Mouse (Mus musculus) liver, embryonic 14.5 days (tissue): ENCODE data around the gene Gale. TPM values are rescaled to one million over a fixed set of nuclear protein-coding genes. Genes with fewer than 3 reads are reported as not detected.
A peak's percentile ranks its signal among the peaks of the same experiment; 100 is the strongest.
"Not testable (repeated sequence)": the region's sequence is repeated elsewhere in the genome, so short reads cannot be mapped to it uniquely, and the experiment has no call there.

Source experiments
- ATAC-seq: fragments of 200-750 bp; cut with Nextera tagmentation; 2 replicates; pipeline ENCODE4 v1.8.0; 2017; ENCODE audit warnings: moderate number of reproducible peaks, mild to moderate bottlenecking, moderate library complexity; ENCODE audit not compliant: insufficient read depth
- DNase-seq, 3 experiments: peaks; one replicate each; pipeline ENCODE4 v3.0.0-alpha.2; 2012 to 2013; ENCODE audit warnings: low read depth in 3 of 3, low spot score in 3 of 3
- H3K27ac ChIP-seq: fragments of 300-500 bp; sonication (generic); 2 replicates; pipeline ENCODE4 v1.5.1; 2014; ENCODE audit warnings: moderate library complexity, mild to moderate bottlenecking, control low read depth, inconsistent platforms
- H3K27me3 ChIP-seq: fragments of 300-500 bp; sonication (generic); 2 replicates; pipeline ENCODE4 v1.6.1; 2014; ENCODE audit warnings: mild to moderate bottlenecking, low read length, moderate library complexity; ENCODE audit not compliant: control insufficient read depth, insufficient read depth
- H3K36me3 ChIP-seq: fragments of 300-500 bp; sonication (generic); replicated peaks from 2 replicates; pipeline ENCODE4 v1.6.1; 2014; ENCODE audit warnings: low read depth; ENCODE audit not compliant: control insufficient read depth, insufficient read depth
- H3K4me1 ChIP-seq, 2 experiments: fragments of 200-500 bp in 1 of 2; fragments of 300-500 bp in 1 of 2; sonication (generic) in 1 of 2; replicated peaks; 2 replicates each; pipeline ENCODE4 v1.6.1; 2012 to 2014; ENCODE audit warnings: antibody characterized with exemption in 1 of 2, inconsistent platforms in 1 of 2, low read length in 1 of 2; ENCODE audit not compliant: control insufficient read depth in 2 of 2, insufficient read depth in 2 of 2
- H3K4me2 ChIP-seq: fragments of 300-500 bp; sonication (generic); 2 replicates; pipeline ENCODE4 v1.6.1; 2014; ENCODE audit warnings: low read depth, mild to moderate bottlenecking, control low read depth, moderate library complexity
- H3K4me3 ChIP-seq, 2 experiments: fragments of 200-500 bp in 1 of 2; fragments of 300-500 bp in 1 of 2; sonication (generic) in 1 of 2; 2 replicates each; pipeline ENCODE4 v1.5.1; 2012 to 2014; ENCODE audit warnings: low read depth in 2 of 2, low read length in 2 of 2, mild to moderate bottlenecking in 2 of 2, control low read depth in 1 of 2, inconsistent platforms in 1 of 2, moderate library complexity in 1 of 2; ENCODE audit not compliant: insufficient read depth in 1 of 2
- H3K9ac ChIP-seq: fragments of 300-500 bp; sonication (generic); replicated peaks from 2 replicates; pipeline ENCODE4 v1.6.1; 2014; ENCODE audit warnings: mild to moderate bottlenecking, control low read depth, moderate library complexity
- H3K9me3 ChIP-seq: fragments of 300-500 bp; sonication (generic); 2 replicates; pipeline ENCODE4 v1.6.1; 2016; ENCODE audit warnings: low read length, mixed read lengths; ENCODE audit not compliant: control insufficient read depth
- CTCF ChIP-seq: IDR thresholded peaks from 2 replicates; pipeline ENCODE4 v1.5.1; 2016; ENCODE audit warnings: antibody characterized with exemption, low read depth, control low read depth
- EP300 ChIP-seq: IDR thresholded peaks from 2 replicates; pipeline ENCODE4 v1.6.1; 2016; ENCODE audit warnings: antibody characterized with exemption, low read depth
- WGBS: fragments of 180-500 bp; shearing (Covaris S2); extraction: QIAGEN DNeasy Blood & Tissue Kit; methylation state at CpG from one replicate; pipeline ENCODE4 v1.1.7; 2014; ENCODE audit not compliant: insufficient replicate concordance; 5-methylcytosine and 5-hydroxymethylcytosine counted together
- polyA plus RNA-seq, 2 experiments: library from polyadenylated mRNA; depleted of rRNA in 1 of 2; stranded (reverse) in 1 of 2; unstranded in 1 of 2; fragments of >200 nt; fragmentation: Nextera tagmentation in 1 of 2; extraction: Ambion mirVana in 1 of 2; gene quantifications; 2 replicates each; pipeline versions ENCODE4 v1.2.1 to v1.2.3; 2012 to 2014

The Gale gene
- polyA plus RNA-seq, 2 experiments = 22.8 to 38.0 TPM

DNA sequence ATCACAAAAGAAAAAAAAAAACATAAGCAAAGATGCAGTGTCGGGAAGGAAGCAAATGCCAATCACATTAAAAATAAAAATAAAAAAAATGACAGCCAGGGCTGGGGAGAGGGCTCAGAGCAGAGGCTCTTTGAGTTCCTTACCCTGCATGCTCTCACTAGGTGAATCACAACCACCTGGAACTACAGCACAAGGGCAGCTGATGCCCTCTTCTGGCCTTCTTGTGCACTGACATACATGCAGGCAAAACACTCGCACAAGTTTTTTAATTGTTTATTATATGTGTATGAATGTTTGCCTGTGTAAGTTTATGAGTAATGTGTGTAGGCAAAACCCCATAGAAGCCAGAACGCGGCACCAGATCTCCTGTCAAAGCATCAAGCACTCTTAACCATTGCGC lies 31.7 kb upstream of the Gale start:
- Histone ChIP-seq H3K27ac (no peak overlapping the region), H3K4me1 (peaks cover 11 to 26% of the 10 kb centered on the region in 2 experiments; a peak in 3 of 4 replicates), H3K27me3 (no peaks in the 10 kb centered on the region), H3K36me3 (peaks cover 6% of the 10 kb centered on the region), H3K4me3 (no peak overlapping the region), H3K4me2 (no peak overlapping the region), H3K9me3 (no peaks in the 10 kb centered on the region), H3K9ac (no peak overlapping the region)
- TF ChIP-seq EP300 (no peak), CTCF (peak; percentile 78)
- 63% methylated on average over 5 of the region's 5 CpGs for WGBS
- ATAC-seq (no peak), DNase-seq (no peak)

DNA sequence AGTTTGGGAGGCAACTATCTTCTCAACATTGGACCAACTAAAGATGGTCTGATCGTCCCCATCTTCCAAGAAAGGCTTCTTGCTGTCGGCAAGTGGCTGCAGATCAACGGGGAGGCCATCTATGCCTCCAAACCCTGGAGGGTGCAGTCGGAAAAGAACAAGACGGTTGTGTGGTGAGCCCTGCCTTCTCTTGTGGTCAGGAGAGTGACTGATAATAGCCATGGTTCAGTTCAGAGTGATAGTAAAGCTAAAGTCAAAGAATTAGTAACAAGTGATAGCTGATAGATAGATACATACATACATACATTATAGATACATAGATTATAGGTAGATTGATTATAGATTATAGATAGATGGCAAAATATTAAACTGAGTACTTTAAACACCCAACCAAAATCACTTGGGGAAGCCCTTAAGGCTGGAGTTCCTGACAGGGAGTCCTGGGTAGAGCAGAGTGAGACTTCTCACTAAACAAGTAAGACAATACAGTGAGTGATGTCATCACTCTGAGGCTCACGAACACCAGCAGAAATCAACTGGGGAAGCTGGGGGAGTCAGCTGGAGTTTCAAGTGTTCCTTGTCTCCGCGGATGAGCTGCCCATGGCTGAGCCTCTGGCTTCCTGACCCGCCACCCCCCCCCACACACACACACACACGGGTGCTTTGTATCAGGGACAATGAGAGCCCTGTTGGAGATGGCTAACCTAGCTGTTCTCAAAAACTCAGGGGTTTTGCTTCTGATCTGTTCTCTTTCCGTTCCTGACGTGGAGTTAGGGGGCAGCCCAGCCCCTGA lies 28.6 kb upstream of the Gale start:
- ATAC-seq (peak; percentile 62; the same call in 1 of the 2 replicates), DNase-seq (no peak)
- Histone ChIP-seq H3K27ac (peak overlapping the region; percentile 41), H3K36me3 (peaks cover 8% of the 10 kb centered on the region), H3K4me3 (no peak overlapping the region), H3K4me2 (peak overlapping the region; percentile 28), H3K9me3 (no peaks in the 10 kb centered on the region), H3K9ac (no peak overlapping the region), H3K27me3 (no peaks in the 10 kb centered on the region), H3K4me1 (peaks cover 11 to 36% of the 10 kb centered on the region in 2 experiments; a peak in 3 of 4 replicates)
- 13% methylated on average over 12 of the region's 12 CpGs for WGBS
- no peak for TF ChIP-seq CTCF
- TF ChIP-seq EP300 = peak; percentile 23; the same call in 1 of the 2 replicates

- ATAC-seq = no peak
- Histone ChIP-seq H3K9ac (no peak overlapping the region), H3K4me2 (peak overlapping the region; percentile 28), H3K27ac (no peak overlapping the region; the same call in 1 of the 2 replicates), H3K4me3 (no peak overlapping the region), H3K27me3 (no peaks in the 10 kb centered on the region), H3K9me3 (no peaks in the 10 kb centered on the region), H3K4me1 (peaks cover 11 to 36% of the 10 kb centered on the region in 2 experiments; a peak in 3 of 4 replicates), H3K36me3 (peaks cover 8% of the 10 kb centered on the region)
- WGBS = 31% methylated on average over 5 of the region's 5 CpGs
- no peak for DNase-seq
- no peak for TF ChIP-seq EP300
- TF ChIP-seq CTCF = no peak
Observed at GRCm38 (mm10) chr4:135935502-135935901, 28.0 kb upstream of the Gale start.

- peak; percentile 55; the same call in 1 of the 2 replicates for ATAC-seq
- Histone ChIP-seq H3K36me3 (peaks cover 2% of the 10 kb centered on the region; the same call in 1 of the 2 replicates), H3K4me1 (peaks cover 11 to 40% of the 10 kb centered on the region in 2 experiments; a peak in 3 of 4 replicates), H3K27me3 (no peaks in the 10 kb centered on the region), H3K4me2 (no peak overlapping the region), H3K9ac (no peak overlapping the region), H3K27ac (no peak overlapping the region), H3K4me3 (no peak overlapping the region), H3K9me3 (no peaks in the 10 kb centered on the region)
- TF ChIP-seq EP300 (no peak), CTCF (peak; percentile 47; the same call in 1 of the 2 replicates)
- 40% methylated on average over 7 of the region's 7 CpGs for WGBS
- no peak for DNase-seq
Observed at GRCm38 (mm10) chr4:135938858-135939257, 24.7 kb upstream of the Gale start.

DNA sequence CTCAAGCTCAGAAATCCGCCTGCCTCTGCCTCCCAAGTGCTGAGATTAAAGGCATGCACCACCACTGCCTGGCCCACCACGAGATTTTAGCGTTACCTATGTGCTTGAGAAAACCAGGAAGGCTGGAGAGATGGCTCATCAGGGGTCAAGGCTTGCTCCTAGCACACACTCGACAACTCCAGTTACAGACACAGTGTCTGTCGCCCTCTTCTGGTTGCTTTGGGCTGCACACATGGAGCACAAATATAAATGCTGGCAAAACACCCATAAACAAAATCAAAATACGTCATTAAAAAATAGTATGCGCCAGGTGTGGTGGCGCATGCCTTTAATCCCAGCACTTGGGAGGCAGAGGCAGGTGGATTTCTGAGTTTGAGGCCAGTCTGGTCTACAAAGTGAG lies 22.5 kb upstream of the Gale start:
- not testable (repeated sequence) for ATAC-seq, H3K36me3 ChIP-seq, H3K9me3 ChIP-seq, H3K4me2 ChIP-seq, H3K27me3 ChIP-seq, H3K4me3 ChIP-seq, DNase-seq, H3K9ac ChIP-seq, H3K27ac ChIP-seq
- peak; percentile 81 for TF ChIP-seq CTCF
- 75% methylated on average over 8 of the region's 8 CpGs for WGBS
- H3K4me1 ChIP-seq = peaks cover 4 to 23% of the 10 kb centered on the region in 2 experiments
